Mouse (Mus musculus) small intestine, adult 2 months (tissue): ENCODE results near the gene Camta1.
A peak's percentile ranks its signal among the peaks of the same experiment; 100 is the strongest.

Source experiments
- CTCF ChIP-seq: fragments of 200-500 bp; IDR thresholded peaks from 2 replicates; pipeline ENCODE4 v1.5.1; 2012; ENCODE audit warnings: low read depth, mild to moderate bottlenecking, control low read depth, inconsistent platforms, low read length, moderate library complexity, mixed read lengths; ENCODE audit not compliant: insufficient replicate concordance, insufficient read length; ENCODE audit errors: extremely low read depth
- POLR2A ChIP-seq: fragments of 200-500 bp; IDR thresholded peaks from 2 replicates; pipeline ENCODE4 v1.6.1; 2012; ENCODE audit warnings: low read depth, mild to moderate bottlenecking, control low read depth, inconsistent platforms, low read length, moderate library complexity

DNA sequence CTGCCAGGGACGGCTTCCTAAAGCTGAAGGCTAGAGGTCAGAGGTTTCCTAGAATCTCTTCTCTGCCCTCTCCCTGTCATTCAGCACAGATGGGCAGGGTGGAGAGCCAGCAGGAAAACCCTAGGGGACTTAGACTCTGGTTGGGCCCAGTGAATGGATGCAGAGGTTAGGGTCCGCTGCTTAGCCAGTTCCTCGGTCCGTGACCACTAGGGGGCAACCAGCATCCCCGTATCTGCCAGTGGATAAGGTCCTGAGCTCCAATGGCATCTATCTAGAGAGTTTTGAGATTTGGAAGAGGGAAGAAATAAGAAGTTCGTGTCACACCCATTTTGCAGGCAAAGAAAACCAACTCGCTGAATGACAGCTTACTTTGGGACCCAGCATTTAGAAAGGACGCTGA lies 251.4 kb downstream of the Camta1 start:
- TF ChIP-seq CTCF (peak; percentile 33; the same call in 1 of the 2 replicates), POLR2A (no peak)
